Mouse (Mus musculus) left cerebral cortex, postnatal 10 days (tissue): Measurements from ENCODE around the gene Sec31a. TPM values are rescaled to one million over a fixed set of nuclear protein-coding genes. Genes with fewer than 3 reads are reported as not detected.
A peak's percentile ranks its signal among the peaks of the same experiment; 100 is the strongest.

ENCODE experiments used
- DNase-seq, 2 experiments: peaks; one replicate each; pipeline ENCODE4 v3.0.0; 2021 to 2022; ENCODE audit warnings: low spot score in 2 of 2, mixed read lengths in 1 of 2; ENCODE audit errors: extremely low spot score in 1 of 2
- intact Hi-C: fragments of 180-260 bp; cut with DNase I; formaldehyde crosslinking; loops from one replicate; pipeline ENCODE4 v1.15.1; 2025
- total RNA-seq, 2 experiments: library from RNA; stranded (reverse); gene quantifications; 2 replicates each; pipeline ENCODE4 v1.2.3; 2021

The Sec31a gene
- total RNA-seq, 2 experiments from 2014 or later, result 97.3 to 97.6 TPM

DNA sequence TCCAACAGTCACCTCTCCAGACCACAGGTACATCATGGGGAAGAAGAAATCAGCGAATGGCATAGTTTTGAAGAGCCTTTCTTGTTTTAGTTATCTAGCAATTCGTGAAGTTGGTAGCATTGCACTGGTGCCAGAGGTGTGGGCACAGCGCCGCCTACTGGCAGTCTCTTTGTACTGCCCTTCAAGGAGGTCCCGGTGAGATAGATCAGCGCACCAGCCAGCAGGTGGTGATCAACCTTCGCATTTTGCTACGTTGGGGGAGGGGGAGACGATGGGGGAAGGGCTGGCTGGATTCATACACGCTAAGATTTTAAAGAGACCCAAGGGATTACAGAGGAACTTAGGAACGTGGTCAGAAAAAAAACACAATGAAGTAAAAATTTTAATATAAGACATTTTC lies 94.0 kb downstream of the Sec31a start:
- peak; percentile 73 to 81 for DNase-seq
- intact Hi-C loops, result no loop called here

DNA sequence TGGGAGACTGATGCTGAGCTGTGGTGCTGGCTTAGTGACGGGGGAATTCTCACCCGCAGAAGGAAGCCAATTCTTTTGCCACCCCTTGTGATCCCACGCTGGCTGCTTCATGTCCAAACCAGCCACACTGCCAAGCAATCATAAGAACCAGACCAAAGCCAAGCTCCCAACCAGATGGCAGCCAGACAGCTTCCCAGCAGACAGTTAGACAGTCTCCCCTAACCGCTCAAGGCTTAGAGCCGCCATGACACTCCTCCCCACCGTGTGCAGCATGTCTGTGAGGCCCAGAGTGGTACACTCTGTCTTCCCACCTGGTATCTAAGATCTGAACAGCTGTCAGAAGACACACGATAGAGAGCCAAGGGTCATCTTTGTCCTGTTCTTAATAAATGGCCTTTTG lies 98.2 kb downstream of the Sec31a start:
- intact Hi-C loops, result no loop called here

DNA sequence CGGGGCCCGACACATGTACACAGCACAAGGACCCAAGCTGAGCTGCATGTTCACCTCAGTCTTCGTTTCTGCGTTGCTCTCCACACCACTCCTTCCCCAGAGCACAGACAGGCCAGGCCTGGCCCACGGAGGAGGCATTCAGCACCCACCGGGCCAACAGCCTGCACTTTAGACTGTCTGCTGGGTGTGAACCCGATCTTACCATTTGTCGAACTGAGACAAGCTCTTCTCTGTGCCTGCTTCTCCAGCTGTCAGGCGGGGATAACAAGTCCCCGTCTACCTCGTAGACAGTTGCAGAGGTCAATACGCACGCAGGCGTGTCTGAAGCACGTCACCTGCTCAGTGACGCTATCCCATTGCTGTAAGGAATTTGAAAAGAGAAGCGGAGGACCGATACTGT lies 99.0 kb downstream of the Sec31a start:
- intact Hi-C loops, result no loop called here
- DNase-seq, result no peak

More for the DNA sequence above, 98.2 kb downstream of the Sec31a start:
- no peak for DNase-seq

DNA sequence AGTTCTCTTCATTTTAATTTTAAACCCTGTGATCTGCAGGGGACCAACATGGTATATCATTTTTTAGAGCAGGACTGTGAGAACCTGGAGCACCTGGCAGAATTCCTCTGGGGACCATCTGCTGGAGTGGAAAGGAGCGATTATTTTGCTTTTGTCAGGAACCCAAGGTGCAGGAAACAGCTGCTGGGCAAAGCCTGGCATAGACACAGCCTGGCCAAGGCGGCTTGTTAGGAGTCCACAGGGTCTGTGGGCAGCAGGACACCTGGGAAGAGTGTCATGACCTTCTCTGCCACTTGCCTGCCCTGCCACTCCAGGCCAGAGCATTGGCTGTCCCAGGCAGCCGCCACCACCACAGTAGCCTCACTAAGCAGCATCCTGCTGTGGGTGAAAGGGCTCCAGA lies 100.4 kb downstream of the Sec31a start:
- intact Hi-C loops, result no loop called here
- DNase-seq, result no peak

DNA sequence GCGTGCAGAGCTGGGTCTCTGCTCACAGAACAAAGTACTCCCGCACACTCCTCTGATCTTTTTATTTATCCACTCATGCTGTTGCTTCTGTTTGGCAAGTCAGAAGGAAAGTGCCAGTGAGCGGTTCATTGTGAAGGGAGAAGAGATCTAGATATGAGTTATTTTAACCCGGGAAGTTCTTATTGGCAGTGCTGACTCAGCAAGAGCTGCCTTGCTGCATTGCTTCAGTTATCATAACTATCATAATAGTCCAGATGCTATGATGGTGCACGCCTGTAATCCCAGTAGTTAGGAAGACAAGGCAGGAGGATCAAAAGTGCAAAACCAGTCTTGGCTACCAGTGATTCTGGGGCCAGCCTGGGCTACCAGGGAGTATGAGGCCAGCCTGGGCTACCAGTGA lies 103.6 kb downstream of the Sec31a start:
- intact Hi-C loops, result no loop called here
- no peak for DNase-seq

Other genes starting within 250 kb of the Sec31a start
- 10 to 100 TPM; 15.5 to 17.7 TPM for gene Lin54, start 84.4 kb upstream of the Sec31a start, total RNA-seq
- gene Cops4, start 102.1 kb upstream of the Sec31a start, total RNA-seq, result 10 to 100 TPM; 77.1 to 77.9 TPM
- not detected for gene Plac8, start 156.0 kb upstream of the Sec31a start, total RNA-seq